Mouse (Mus musculus) kidney, postnatal 10 days (tissue): Measurements from ENCODE around the gene Slc2a12.

ENCODE experiments used
- DNase-seq: peaks from one replicate; pipeline ENCODE4 v3.0.0; 2021; ENCODE audit warnings: mixed read lengths

Slc2a12 gene

GRCm38 (mm10) chr10:22644853-22645491 lies at the start of gene Slc2a12:
Gene Slc2a12, plus strand, starts transcription at chr10:22645011.
- peak; percentile 84 for DNase-seq

- DNase-seq = no peak
These were observed 45.8 kb upstream of the Slc2a12 start for GRCm38 (mm10) chr10:22598908-22599480.

- no peak for DNase-seq
These were observed 43.8 kb upstream of the Slc2a12 start for GRCm38 (mm10) chr10:22601046-22601445.

GRCm38 (mm10) chr10:22604801-22605200 lies 40.0 kb upstream of the Slc2a12 start:
- DNase-seq = no peak

DNA sequence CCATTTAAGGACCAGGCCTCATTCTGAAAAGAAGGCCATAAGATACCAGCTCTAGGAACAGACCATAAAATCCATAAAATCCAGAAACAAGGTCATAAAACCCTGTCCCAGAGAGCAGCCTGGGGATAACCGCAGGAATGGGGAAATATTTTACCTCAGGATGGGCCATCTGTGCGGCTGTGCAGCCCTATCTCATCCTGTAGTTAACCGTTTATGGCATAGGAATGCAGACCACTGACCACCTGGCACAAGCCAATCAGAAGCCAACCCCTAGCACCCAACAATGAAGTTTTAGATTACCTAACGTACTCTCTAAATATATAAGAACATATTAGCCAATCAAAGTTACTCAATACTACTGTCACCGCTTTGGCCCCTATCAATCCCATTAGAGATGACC lies 36.5 kb upstream of the Slc2a12 start:
- DNase-seq = no peak

GRCm38 (mm10) chr10:22608799-22609357 lies 35.9 kb upstream of the Slc2a12 start:
- DNase-seq = peak; percentile 16

DNA sequence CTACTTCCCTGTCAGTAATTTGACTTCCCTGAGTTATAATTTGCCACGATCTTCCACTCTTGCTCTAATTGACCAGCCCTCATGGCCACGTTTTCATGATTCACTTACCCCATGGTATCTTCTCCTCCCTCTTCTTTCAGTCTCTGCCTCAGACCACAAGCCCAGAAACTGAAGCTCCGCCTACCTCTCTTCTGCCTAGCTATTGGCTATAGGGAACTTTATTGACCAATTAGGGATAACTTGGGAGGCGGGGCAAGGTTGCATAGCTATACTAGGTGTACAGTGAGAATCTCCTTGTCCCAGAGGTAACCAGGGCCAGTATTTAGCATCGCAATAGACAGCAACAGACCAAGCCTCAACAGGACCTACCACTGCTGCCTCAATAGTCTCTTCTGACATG lies 31.5 kb upstream of the Slc2a12 start:
- DNase-seq = no peak

DNA sequence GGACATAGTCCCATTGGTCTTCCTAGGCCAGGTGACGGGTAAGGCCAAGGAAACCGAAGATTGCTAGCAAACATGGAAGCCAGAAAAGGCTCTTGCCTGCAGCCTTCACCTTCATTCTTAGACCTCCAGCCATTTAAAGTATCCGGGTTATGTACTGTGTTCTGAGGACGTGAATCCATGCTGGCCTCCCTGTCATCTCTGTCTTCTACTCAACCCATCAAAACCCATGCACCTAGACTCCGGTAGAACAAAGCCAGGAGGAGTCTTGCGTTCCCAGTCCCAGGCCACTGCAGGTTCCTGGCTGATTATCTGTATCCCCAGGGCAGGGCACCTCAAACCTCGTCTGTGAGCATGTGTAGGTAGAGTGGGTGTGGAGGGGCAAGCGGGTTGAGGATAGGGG lies 30.3 kb upstream of the Slc2a12 start:
- DNase-seq = no peak

DNA sequence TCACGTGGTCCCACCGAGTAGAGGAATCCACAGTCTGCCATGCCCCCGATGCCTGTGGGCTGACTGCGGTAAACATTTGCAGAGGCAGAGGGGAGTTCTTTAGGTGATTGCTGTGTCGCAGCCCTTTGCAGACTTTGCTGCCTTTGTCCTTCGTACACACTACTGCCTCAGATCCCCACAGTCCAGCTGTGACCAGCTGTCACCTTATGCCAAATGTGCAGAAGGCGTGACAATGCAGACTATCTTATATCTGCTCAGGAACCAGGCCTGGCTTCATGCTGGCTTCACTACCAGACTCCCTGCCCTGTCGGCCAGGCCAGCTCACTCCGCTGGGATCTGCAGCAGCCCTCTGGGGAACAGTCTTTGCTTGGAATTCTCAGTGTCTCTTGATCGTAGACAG lies 29.5 kb upstream of the Slc2a12 start:
- DNase-seq = peak; percentile 48

DNA sequence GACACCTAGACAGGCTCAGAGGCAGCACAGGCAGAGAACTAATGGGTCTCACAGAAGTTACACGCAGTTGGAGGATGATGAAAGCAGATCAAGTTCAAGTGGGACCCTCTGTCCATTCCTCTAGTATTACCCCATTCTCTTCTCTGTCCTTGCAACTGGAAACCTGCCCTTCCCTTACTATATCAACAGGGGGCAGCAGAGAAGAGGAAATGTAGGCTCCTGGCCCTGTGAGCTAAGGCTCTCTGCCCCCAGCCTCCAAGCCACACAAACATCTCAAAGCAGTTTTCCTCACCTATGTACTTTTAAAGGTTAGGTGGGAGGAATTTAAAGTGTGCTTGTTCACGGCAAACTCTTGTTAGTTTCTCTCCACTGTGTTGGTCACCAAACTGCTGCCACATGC lies 26.0 kb upstream of the Slc2a12 start:
- peak; percentile 18 for DNase-seq

DNA sequence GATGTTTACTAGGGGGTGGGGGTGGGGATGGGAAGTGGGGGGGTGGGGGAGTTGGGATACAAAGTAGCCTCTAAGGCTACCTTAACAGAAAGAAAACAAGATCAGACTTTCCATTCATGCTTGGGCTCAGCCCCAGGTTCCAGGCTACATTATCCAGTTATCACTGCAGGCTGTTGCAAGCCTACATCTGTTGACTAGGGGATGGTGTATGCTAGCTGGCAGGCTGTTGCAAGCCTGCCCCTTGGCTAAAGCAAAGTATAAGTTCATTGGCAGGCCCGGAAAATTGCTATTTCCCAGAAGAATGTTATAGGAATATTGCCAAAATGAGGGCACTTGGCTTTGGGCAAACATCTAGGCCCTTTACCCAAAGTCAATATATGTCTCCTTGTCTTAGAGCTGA lies 16.0 kb upstream of the Slc2a12 start:
- no peak for DNase-seq

DNA sequence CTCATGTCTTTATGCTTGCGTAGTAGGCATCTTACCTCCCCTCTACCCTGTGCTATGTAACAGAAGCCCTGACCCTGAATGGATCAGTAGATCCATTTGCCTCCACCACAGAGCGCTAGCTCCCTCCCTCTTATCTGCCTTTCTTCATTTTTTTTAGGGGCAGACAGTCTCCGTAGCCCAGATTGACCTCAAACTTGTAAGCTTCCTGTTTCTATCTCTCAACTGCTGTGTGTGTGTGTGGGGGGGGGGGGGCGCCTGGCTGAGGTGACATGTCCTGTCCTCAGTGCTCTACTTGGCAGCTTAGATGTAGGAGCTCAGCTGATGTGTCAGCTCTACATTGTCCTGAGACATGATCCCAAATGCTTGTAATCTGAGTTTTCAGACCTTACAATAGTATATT lies 13.7 kb upstream of the Slc2a12 start:
- DNase-seq = no peak

- DNase-seq = no peak
These were observed 13.3 kb upstream of the Slc2a12 start for GRCm38 (mm10) chr10:22631528-22631927.

- no peak for DNase-seq
These were observed 12.9 kb upstream of the Slc2a12 start for GRCm38 (mm10) chr10:22631956-22632355.

DNA sequence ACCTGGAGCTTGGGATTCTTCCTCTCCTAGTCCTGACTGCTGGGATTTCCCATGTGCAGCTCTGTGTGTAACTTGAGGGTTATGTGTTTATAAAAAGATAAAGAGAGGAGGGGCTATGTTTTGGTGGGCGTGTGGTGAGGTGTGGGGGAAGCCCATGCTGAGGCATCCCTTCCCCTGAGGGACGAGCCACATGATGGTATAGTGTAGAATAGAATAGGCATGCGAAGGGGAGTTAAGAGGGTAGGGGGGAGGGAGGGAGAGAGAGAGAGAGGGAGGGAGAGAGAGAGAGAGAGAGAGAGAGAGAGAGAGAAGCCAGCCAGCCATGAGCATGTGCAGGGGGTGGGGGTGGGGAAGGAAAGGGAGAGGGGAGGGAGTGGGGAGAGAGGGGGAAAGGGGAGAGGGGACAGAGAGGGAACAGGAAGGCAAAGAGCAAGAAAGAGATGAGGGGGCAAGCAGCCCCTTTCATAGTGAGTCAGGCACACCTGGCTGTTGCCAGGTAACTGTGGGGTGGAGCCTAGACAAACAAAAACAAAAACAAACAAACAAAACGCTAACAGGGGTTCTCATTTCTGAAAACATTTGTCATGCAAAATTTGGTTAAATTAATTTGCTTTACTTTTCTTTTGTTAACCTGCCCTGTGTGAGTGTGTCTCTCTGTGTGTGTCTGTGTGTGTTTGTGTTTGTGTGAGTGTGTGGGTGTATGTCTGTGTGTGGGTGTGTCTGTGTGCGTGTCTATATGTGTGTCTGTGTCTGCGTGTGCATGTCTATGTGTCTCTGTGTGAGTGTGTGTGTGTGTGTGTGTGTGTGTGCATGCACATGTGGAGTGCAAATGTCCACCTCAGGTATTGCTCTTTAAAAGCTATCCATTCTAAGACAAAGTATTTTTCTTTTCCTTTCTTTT lies 11.2 kb upstream of the Slc2a12 start:
- DNase-seq = no peak

DNA sequence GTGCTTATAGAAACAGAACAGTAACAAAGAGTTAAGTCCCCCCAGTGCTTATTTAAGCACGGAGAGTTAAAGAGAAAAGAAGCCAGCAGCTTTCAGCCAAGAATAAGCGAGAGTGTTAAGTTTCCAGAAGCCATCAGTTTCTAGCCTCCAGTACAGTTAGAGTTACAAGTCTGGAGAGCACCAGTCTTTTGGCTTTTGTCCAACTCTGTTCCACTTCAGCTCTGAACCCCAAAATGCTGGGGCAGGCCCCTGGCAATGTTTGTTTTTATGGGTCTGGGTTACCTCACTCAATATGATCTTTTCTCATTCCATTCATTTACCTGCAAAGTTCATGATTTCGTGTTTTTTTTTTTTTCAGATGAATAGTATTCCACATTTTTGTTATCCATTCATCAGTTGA lies 7.6 kb upstream of the Slc2a12 start:
- no peak for DNase-seq

GRCm38 (mm10) chr10:22644171-22644570 lies 640 bp upstream of the Slc2a12 start:
- DNase-seq = no peak

- peak; percentile 56 for DNase-seq
These were observed 3.9 kb downstream of the Slc2a12 start for GRCm38 (mm10) chr10:22648702-22649101.

DNA sequence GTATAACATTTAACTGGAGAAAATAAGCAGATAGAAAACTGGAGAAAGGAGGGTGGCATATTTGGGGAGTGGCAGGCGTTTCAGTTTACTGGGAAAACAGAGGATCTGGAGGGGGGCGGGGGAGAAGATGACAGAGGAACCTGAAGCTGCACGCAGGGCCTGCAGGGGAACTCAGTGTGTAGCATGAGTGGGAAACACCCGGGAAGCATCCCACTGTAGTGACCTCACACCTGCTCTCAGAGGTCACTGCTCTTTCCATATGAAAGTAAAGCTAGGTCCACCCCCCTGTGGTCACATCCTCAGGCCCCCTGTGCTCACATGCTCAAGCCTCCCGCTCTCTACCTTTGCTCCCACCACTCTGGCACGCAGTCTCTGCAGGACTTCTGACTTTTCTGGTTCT lies 9.0 kb downstream of the Slc2a12 start:
- DNase-seq = no peak

DNA sequence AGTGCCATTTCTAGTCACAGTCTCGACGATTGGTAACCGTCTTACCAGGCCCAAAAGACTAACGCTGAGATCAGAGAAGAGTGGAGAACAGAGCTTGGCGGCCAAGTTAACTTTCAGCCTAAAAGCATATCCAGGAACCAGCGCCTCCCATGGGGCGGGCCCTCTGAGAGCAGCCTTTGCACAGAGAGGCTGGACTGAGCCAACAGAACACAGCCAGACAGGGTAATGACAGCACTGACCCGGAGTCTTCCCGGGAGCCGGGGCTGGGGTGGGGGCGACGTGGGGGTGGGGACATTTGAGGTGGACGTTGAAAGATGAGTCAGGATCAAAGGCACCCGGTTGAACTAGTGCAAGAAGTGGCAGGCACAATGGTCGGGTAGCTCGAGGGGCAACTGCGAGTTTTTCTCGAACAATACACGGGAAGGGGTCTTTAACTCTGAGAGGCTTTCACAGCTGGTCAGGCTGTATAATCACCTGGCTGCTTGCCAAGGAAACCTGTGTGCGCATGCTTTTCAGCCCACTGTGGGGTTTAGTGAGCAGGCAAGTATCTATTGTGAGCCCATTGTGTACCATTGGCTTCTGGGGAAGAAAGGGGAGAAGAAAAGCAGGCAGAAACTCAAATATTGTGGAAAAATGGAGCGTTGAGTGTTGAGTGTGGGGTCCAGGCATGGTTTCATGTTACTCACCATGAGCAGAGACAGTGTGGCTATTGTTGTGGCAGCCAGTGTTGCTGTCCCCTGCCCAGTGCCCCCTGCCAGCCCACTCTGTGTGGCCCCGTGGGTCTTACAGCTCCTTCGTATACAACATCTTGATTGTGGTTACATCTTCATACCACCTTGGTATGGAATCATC lies 13.9 kb downstream of the Slc2a12 start:
- peak; percentile 57 for DNase-seq

DNA sequence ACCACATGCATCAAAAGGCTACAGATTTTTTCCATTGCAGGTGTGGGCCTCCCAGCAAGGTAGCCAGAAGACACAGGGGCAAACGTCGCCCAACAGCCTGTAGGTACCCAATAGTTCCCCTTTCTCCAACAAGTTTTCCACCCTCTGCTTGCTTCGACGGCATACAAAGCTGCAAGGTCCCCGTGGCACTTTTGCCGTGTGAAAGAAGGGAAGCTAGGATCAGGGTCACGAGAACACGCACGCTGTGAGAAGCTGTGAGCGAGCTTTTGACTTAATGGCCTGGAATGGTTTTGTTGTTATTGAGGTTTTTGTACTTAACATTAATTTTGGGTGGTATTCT lies 14.5 kb downstream of the Slc2a12 start:
- no peak for DNase-seq

DNA sequence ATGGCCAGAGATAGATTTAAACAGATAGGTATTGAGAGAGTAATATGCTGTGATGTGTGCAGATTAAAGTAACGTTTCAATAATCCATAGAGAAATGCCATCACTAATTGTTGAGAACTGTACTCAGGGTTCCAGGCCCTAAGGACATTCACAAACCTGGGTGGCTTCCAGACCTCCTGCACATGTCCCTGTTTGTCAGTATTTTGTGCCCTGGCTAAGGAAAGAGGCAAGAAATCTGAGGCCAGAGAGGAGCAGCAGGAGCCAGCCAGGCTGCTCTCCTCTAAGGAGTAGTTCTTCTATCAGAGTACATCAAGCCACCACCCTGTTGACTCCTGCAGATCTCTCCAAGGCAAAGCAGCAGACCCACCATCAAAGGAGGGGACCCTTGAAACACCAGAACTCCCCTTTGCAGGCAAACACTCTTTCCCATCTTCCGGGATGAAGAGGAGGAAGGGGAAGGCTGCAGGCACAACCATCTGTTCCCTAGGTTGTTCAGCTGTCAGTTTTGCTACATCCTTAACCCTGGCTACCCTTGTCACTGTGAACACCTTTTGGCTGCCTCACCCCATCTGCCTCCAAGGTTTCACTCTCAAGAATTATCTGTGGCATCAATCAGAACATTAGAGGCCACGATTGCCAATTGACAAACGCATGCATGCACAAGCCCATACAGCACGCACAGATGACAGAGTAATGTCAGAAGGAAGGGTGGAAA lies 15.6 kb downstream of the Slc2a12 start:
- DNase-seq = no peak
